Mouse (Mus musculus) G1E (cell line): ENCODE results near the gene Zfp687.

Source experiments
- CTCF ChIP-seq: IDR thresholded peaks from 2 replicates; pipeline ENCODE4 v1.5.1; 2012; ENCODE audit warnings: low read depth, low read length, inconsistent platforms, mixed read lengths
- GATA1 ChIP-seq: IDR thresholded peaks from 2 replicates; pipeline ENCODE4 v1.6.1; 2012; ENCODE audit warnings: borderline replicate concordance, low read length, inconsistent platforms, mixed read lengths
- GATA2 ChIP-seq: IDR thresholded peaks from 2 replicates; pipeline ENCODE4 v1.6.1; 2012; ENCODE audit warnings: low read depth, low read length, inconsistent platforms, borderline replicate concordance
- POLR2AphosphoS5 ChIP-seq: IDR thresholded peaks from 2 replicates; pipeline ENCODE4 v1.6.1; 2012; ENCODE audit warnings: low read depth, low read length, inconsistent platforms; ENCODE audit not compliant: insufficient replicate concordance
- TAL1 ChIP-seq: conservative IDR thresholded peaks from 2 replicates; pipeline ENCODE4 v1.6.1; 2012; ENCODE audit warnings: low read depth, low read length, inconsistent platforms, mixed read lengths

GRCm38 (mm10) chr3:94973620-94974019 lies 41.6 kb downstream of the Zfp687 start:
- TF ChIP-seq CTCF = no peak
- TF ChIP-seq GATA1 = no peak
- TF ChIP-seq TAL1 = no peak
- no peak for TF ChIP-seq POLR2AphosphoS5
- TF ChIP-seq GATA2 = no peak
